Mouse (Mus musculus) cerebellum, adult 9-10 months (tissue): ENCODE measurements around the gene Pagr1b.
A peak's percentile ranks its signal among the peaks of the same experiment; 100 is the strongest.

Source experiments
- DNase-seq: peaks from one replicate; pipeline ENCODE4 v3.0.0; 2022

The Pagr1b gene

GRCm38 (mm10) chr7:127016481-127016485 is at the start of gene Pagr1b:
Pagr1b (minus strand) TSS chr7:127016484.
- DNase-seq = no peak

GRCm38 (mm10) chr7:127065538-127065937 is 49.3 kb upstream of the Pagr1b start:
- no peak for DNase-seq

GRCm38 (mm10) chr7:127055026-127055585 is 38.8 kb upstream of the Pagr1b start:
- DNase-seq = no peak

- peak; percentile 90 for DNase-seq
These were observed 25.8 kb upstream of the Pagr1b start, which contains the start of gene Kif22 for GRCm38 (mm10) chr7:127041851-127042672. Kif22 (minus strand) TSS chr7:127042471.

- peak; percentile 33 for DNase-seq
These were observed 15.0 kb upstream of the Pagr1b start for GRCm38 (mm10) chr7:127031244-127031643.

GRCm38 (mm10) chr7:127030172-127030571 is 13.9 kb upstream of the Pagr1b start:
- DNase-seq = peak; percentile 34

GRCm38 (mm10) chr7:127027885-127028284 is 11.6 kb upstream of the Pagr1b start:
- no peak for DNase-seq

- DNase-seq = peak; percentile 100
These were observed 10.9 kb upstream of the Pagr1b start, which contains the start of gene Maz for GRCm38 (mm10) chr7:127026984-127027726. Maz (minus strand) TSS chr7:127027037.

GRCm38 (mm10) chr7:127026616-127026983 is 10.3 kb upstream of the Pagr1b start:
- no peak for DNase-seq

- DNase-seq = peak; percentile 86
These were observed 9.9 kb upstream of the Pagr1b start for GRCm38 (mm10) chr7:127026161-127026600.

GRCm38 (mm10) chr7:127025556-127026160 is 9.4 kb upstream of the Pagr1b start:
- DNase-seq = peak; percentile 78

- peak; percentile 91 for DNase-seq
These were observed 8.7 kb upstream of the Pagr1b start for GRCm38 (mm10) chr7:127024755-127025555.

GRCm38 (mm10) chr7:127023896-127024690 is 7.8 kb upstream of the Pagr1b start:
- peak; percentile 60 for DNase-seq

- peak; percentile 76 for DNase-seq
These were observed 7.0 kb upstream of the Pagr1b start for GRCm38 (mm10) chr7:127023272-127023691.

GRCm38 (mm10) chr7:127022528-127023271 is 6.4 kb upstream of the Pagr1b start:
- no peak for DNase-seq

GRCm38 (mm10) chr7:127021563-127022527 is 5.6 kb upstream of the Pagr1b start:
- DNase-seq = peak; percentile 68

GRCm38 (mm10) chr7:127020901-127021562 is 4.7 kb upstream of the Pagr1b start, which contains the start of the genes Gm42742 and Prrt2:
Gm42742 (minus strand) TSS chr7:127021097.
Prrt2 (minus strand) TSS chr7:127021211.
- DNase-seq = peak; percentile 82

- DNase-seq = peak; percentile 75
These were observed 4.2 kb upstream of the Pagr1b start for GRCm38 (mm10) chr7:127020491-127020890.

- DNase-seq = peak; percentile 75
These were observed 3.7 kb upstream of the Pagr1b start for GRCm38 (mm10) chr7:127020031-127020430.
